Mouse (Mus musculus): Measurements from ENCODE around the gene Atp5s. TPM values are rescaled to one million over a fixed set of nuclear protein-coding genes. Genes with fewer than 3 reads are reported as not detected.

Gene Atp5s
- polyA plus RNA-seq, 1 experiment from 2014 or later, result 23.8 TPM

DNA sequence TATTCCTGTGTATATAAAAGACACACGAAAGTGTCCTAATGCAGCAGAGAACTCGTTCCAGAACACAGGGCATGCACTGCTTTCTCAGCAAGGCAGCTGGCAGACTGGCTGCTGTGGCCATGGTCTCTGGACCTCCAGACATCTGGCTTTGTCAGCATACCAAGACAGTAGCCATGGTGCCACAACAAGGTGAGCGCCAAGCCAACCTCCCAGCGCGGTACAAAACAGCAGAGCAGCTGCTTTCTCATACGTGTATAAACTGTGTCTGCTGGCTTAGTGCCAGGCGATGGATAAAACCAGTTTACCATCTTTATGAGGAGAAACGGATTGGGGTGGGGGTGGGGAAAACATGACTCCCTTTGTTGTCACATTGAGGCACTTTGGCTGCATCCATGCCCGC is 40.8 kb downstream of the Atp5s start:
- H3K4me3 ChIP-seq, result no peak overlapping the region
- no peak for ATAC-seq
- no peaks in the 10 kb centered on the region for H3K27me3 ChIP-seq (replicated peaks)
- H3K9me3 ChIP-seq (replicated peaks), result no peaks in the 10 kb centered on the region
- 0 out of 2 replicates have a peak overlapping the region, but pooled peaks have one; percentile 33 for H3K27ac ChIP-seq
- H3K4me1 ChIP-seq, result peaks cover 61% of the 10 kb centered on the region
- 86% methylated on average over 9 of the region's 9 CpGs for WGBS (ENCODE audit: insufficient replicate concordance)
- no peak overlapping the region for H3K9ac ChIP-seq
- H3K4me2 ChIP-seq, result no peak overlapping the region
- no peaks in the 10 kb centered on the region for H3K36me3 ChIP-seq

DNA sequence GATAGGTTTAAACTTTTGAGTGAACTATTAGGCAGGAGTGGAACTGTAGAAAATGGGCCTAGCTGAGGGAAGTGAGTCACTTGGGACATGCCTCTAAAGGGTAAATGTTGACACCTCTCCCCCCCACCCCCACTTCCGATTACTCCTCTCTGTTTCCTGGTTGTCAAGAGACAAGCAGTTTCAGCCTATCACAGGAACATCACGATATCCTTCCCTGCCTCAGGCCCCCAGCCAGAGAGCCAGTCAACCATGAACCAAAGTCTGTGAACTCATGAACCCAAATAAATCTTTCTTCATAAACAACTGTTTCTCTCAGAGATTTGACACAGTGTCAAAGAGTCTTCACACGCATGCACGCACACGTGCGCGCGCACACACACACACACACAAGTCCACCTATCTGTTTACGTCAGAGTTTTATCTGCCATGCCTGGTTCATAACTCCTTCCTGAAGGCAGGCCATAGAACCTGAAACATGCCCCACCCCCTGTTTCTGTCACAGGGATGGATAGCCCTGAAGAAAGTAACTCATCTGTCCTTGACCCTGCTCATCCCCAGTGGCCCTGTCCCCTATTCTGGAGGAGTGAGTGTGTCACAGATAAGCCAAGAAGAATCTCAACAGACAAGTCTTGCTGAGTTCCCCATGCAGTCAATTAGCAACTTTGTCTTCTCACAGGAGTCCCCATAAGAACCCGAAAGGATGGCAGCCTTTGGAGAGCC is 41.6 kb downstream of the Atp5s start:
- Histone ChIP-seq H3K4me1 (peaks cover 53% of the 10 kb centered on the region), H3K36me3 (no peaks in the 10 kb centered on the region), H3K9ac (no peak overlapping the region), H3K9me3 (replicated peaks) (no peaks in the 10 kb centered on the region), H3K4me3 (no peak overlapping the region), H3K4me2 (no peak overlapping the region), H3K27ac (peak overlapping the region; percentile 33; the same call in 1 of the 2 replicates), H3K27me3 (replicated peaks) (no peaks in the 10 kb centered on the region)
- 0 out of 2 replicates have a peak, but pooled peaks have one; percentile 26 for ATAC-seq
- 59% methylated on average over 10 of the region's 10 CpGs for WGBS (ENCODE audit: insufficient replicate concordance)

DNA sequence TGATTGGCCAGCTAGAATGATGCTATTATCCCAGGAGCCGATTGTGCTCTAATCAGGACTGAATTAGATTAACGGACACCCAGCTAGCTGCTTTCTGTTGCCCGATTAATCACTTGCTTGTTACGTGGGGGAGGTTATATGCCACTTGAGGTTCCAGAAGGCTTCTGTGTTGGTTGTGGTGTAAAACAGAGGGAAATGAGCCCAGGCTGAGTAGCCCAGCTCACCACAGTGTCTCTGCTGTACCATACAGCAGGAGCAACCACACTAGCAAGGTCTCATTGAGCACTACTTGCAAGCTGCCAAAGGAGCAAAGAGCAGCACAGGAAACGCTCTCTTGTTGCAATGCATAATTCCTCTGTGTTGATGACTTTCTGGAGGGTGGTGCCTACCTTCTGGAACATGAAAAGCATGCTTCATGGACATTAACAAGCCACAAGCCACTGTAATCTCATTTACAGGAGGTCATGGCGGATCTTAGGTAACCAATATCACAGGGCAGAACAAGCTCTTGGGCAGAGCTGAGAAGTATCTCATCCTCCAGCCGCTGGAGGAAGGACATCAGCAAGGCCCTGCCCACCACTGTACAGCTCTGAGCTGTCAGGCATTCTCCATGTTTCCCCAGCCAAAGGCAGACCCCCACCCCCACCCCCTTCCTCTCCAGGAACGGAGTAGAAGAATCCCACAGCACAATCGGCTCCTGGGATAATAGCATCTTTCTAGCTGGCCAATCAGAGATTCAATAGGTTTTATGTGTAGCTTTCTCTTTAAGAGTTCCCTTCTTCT is 42.9 kb downstream of the Atp5s start:
- ATAC-seq, result peak; percentile 55; the same call in 1 of the 2 replicates
- Histone ChIP-seq H3K4me1 (peaks cover 59% of the 10 kb centered on the region), H3K9me3 (replicated peaks) (no peaks in the 10 kb centered on the region), H3K27ac (peak overlapping the region; percentile 66), H3K4me3 (no peak overlapping the region), H3K9ac (no peak overlapping the region; the same call in 1 of the 2 replicates), H3K4me2 (no peak overlapping the region), H3K36me3 (no peaks in the 10 kb centered on the region), H3K27me3 (replicated peaks) (no peaks in the 10 kb centered on the region)
- WGBS (ENCODE audit: insufficient replicate concordance), result 56% methylated on average over 9 of the region's 9 CpGs

DNA sequence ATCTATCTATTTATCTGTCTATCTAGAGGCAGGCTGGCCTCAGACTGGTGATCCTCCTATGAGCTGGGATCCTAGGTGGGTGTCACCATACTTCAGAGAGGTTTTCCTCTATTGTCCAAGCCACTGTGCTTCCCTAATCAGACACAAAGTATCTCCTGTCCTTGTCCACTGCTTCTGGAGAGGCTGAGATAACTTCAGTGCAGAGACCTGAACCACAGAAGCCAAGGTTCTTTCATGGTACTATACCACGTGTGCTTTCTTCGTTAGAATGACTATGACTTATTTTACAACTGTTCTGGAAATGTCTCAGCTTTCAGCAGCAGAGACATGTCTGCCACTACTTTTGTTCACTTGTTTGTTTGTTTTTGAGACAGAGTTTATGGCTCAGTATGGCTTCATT is 44.1 kb downstream of the Atp5s start:
- 37% methylated on average over 2 of the region's 2 CpGs for WGBS (ENCODE audit: insufficient replicate concordance)

DNA sequence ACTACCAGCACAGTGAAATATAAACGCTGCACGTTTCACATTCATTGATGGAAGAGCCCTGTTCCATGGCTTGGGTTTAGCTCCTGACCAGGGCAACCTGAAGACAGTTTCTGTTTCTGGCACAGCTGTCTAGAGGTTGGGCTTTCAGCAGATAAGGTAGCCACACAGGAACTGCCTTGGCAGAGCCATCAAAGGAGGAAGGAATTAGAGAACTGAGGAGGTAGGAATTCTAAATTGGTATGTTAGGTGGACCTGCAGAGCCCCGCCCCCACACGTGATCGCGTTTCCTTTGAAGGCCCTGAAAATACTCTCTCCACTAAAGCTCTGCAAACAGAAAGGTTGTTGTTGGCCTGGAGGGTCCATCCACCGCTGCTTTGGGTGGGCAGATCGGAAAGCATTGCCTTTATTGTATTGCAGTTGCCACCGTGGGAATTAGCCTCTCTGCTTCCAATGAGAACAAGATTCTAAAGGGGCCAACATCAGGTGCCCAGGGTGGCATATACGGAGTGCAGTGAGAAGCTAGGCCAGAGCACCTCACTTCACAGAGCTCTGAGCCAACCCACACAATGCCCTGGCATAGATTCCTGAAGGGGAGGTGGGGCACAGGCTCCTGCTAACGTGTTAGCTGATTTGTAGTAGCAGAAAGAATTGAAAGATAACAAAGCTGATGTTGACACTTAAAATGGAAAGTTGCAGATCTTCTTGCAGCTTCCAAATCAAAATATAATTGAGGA is 52.0 kb downstream of the Atp5s start:
- ATAC-seq, result peak; percentile 39; the same call in 1 of the 2 replicates
- no peak overlapping the region for H3K27ac ChIP-seq
- peak overlapping the region; percentile 19 for H3K4me2 ChIP-seq
- H3K4me1 ChIP-seq, result peaks cover 43% of the 10 kb centered on the region
- H3K4me3 ChIP-seq, result no peak overlapping the region
- H3K9me3 ChIP-seq (replicated peaks), result no peaks in the 10 kb centered on the region
- H3K9ac ChIP-seq, result 0 out of 2 replicates have a peak overlapping the region, but pooled peaks have one; percentile 12
- WGBS (ENCODE audit: insufficient replicate concordance), result 49% methylated on average over 11 of the region's 11 CpGs
- 0 out of 2 replicates have a peak, but pooled peaks cover 4% of the 10 kb centered on the region for H3K27me3 ChIP-seq (replicated peaks)
- H3K36me3 ChIP-seq, result no peaks in the 10 kb centered on the region

More for the DNA sequence above, 44.1 kb downstream of the Atp5s start:
- H3K27ac ChIP-seq, result peak overlapping the region; percentile 37
- H3K9ac ChIP-seq, result peak overlapping the region; percentile 14; the same call in 1 of the 2 replicates
- peaks cover 55% of the 10 kb centered on the region for H3K4me1 ChIP-seq
- no peak overlapping the region for H3K4me2 ChIP-seq
- no peaks in the 10 kb centered on the region for H3K27me3 ChIP-seq (replicated peaks)
- no peak overlapping the region for H3K4me3 ChIP-seq
- H3K36me3 ChIP-seq, result no peaks in the 10 kb centered on the region
- H3K9me3 ChIP-seq (replicated peaks), result no peaks in the 10 kb centered on the region
- peak; percentile 60 for ATAC-seq

DNA sequence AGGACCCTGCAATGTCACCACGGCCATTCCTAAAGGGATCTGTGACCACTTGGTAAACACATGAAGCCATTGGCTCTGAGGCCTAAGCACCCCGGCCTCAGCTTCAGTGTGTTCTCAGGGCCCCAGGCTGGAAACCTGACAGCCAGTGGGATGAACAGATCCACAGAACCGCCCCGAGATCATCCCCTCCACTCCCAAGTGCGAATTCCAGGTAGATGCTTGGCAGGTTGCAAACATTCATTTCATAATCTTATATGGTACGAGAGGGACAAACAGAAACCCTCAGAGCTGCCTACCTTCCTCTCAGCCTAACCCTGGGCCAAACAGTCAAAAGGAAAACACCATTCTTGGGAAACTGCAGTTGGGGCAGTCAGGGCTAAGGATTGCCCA is 52.6 kb downstream of the Atp5s start:
- peaks cover 43% of the 10 kb centered on the region for H3K4me1 ChIP-seq
- no peaks in the 10 kb centered on the region for H3K9me3 ChIP-seq (replicated peaks)
- WGBS (ENCODE audit: insufficient replicate concordance), result 83% methylated on average over 6 of the region's 6 CpGs
- H3K4me3 ChIP-seq, result no peak overlapping the region
- 0 out of 2 replicates have a peak, but pooled peaks cover 4% of the 10 kb centered on the region for H3K27me3 ChIP-seq (replicated peaks)
- no peak overlapping the region for H3K4me2 ChIP-seq
- no peak overlapping the region for H3K9ac ChIP-seq
- peak overlapping the region; percentile 32; the same call in 1 of the 2 replicates for H3K27ac ChIP-seq
- no peaks in the 10 kb centered on the region for H3K36me3 ChIP-seq
- no peak for ATAC-seq

DNA sequence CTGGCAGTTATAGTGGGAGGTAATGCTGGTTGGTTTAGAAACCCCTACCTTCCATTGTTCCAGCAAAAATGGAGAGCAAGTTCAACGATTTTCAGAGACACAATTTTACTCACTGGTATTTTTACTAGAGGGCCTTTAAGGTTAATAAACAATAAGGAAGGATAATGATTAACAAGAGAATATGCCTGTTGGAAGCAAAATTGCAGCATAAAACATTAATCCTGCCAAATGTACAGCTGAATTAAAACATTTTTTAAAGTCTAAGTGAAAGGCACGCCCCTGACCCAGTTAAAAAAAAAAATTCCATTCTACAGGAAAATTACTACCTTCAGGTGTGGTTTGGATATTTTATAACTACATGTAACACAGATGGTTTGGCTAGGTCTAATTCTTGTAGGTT is 53.2 kb downstream of the Atp5s start:
- H3K36me3 ChIP-seq, result no peaks in the 10 kb centered on the region
- WGBS (ENCODE audit: insufficient replicate concordance), result 61% methylated on average over 2 of the region's 2 CpGs
- no peaks in the 10 kb centered on the region for H3K9me3 ChIP-seq (replicated peaks)
- H3K27me3 ChIP-seq (replicated peaks), result 0 out of 2 replicates have a peak, but pooled peaks cover 4% of the 10 kb centered on the region
- H3K4me3 ChIP-seq, result no peak overlapping the region
- H3K27ac ChIP-seq, result no peak overlapping the region
- peaks cover 43% of the 10 kb centered on the region for H3K4me1 ChIP-seq
- no peak overlapping the region for H3K9ac ChIP-seq
- H3K4me2 ChIP-seq, result no peak overlapping the region
- ATAC-seq, result no peak

DNA sequence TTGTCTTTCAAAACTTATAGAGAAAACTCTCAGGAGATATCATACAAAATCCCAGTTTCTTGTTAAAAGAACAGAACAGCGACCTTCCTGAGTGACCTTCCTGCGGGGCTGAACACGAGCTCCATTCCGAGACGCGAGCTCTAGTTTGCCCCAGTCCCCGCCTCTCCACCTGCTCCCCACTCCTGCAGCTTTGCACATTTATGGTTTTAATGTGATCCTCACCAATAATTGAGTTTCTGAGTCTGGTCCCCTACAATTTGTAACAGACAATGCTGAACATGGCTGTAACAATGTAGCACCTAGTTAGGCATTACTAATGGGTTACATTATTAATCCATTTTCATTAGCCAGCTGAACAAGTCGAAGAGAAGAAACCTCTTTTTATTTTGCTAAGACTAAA is 56.7 kb downstream of the Atp5s start:
- no peak for ATAC-seq
- Histone ChIP-seq H3K9ac (peak overlapping the region; percentile 65; the same call in 1 of the 2 replicates), H3K4me2 (no peak overlapping the region), H3K36me3 (no peaks in the 10 kb centered on the region), H3K27me3 (replicated peaks) (0 out of 2 replicates have a peak, but pooled peaks cover 4% of the 10 kb centered on the region), H3K9me3 (replicated peaks) (no peaks in the 10 kb centered on the region), H3K4me3 (no peak overlapping the region), H3K27ac (peak overlapping the region; percentile 93), H3K4me1 (peaks cover 66% of the 10 kb centered on the region)
- 86% methylated on average over 8 of the region's 8 CpGs for WGBS (ENCODE audit: insufficient replicate concordance)

DNA sequence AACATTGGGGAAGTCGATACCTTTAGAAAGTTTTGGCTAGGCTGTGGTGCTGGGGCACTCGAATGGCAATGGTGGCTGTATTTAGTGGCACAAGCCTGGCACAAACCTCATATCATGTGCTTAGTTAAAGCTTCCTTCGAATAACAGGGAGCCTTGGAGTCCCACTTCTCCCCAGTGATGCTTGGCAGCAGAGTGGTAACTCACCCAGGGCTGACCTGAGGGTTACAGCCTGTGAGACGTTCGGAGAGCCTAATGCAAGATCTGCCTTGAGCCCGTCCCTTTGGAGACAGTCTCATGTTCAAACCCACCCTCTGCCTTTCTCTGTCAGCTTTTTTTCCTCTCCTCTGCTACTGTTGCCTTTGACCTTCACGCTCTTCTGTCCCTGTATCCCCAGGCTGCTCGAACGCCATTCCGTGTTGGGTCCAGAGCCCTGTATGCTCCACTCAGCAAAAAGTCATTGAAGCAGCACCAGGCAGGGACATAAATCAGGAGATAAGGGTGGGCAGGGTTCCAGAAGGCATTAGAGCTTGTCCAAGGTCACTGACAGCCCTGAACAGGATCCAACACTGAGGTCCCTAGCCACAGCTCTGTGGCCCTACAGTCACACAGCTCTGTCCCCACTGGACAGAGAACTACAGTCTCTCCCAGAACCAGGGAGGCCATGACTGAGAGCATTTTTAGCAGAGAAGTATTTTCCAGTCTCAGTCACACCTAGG is 57.3 kb downstream of the Atp5s start:
- Histone ChIP-seq H3K36me3 (no peaks in the 10 kb centered on the region), H3K9ac (peak overlapping the region; percentile 65), H3K4me1 (peaks cover 66% of the 10 kb centered on the region), H3K9me3 (replicated peaks) (no peaks in the 10 kb centered on the region), H3K27ac (peak overlapping the region; percentile 93), H3K4me2 (peak overlapping the region; percentile 70), H3K27me3 (replicated peaks) (peaks cover 6% of the 10 kb centered on the region; the same call in 1 of the 2 replicates), H3K4me3 (no peak overlapping the region)
- no peak for ATAC-seq
- WGBS (ENCODE audit: insufficient replicate concordance), result 83% methylated on average over 10 of the region's 10 CpGs

DNA sequence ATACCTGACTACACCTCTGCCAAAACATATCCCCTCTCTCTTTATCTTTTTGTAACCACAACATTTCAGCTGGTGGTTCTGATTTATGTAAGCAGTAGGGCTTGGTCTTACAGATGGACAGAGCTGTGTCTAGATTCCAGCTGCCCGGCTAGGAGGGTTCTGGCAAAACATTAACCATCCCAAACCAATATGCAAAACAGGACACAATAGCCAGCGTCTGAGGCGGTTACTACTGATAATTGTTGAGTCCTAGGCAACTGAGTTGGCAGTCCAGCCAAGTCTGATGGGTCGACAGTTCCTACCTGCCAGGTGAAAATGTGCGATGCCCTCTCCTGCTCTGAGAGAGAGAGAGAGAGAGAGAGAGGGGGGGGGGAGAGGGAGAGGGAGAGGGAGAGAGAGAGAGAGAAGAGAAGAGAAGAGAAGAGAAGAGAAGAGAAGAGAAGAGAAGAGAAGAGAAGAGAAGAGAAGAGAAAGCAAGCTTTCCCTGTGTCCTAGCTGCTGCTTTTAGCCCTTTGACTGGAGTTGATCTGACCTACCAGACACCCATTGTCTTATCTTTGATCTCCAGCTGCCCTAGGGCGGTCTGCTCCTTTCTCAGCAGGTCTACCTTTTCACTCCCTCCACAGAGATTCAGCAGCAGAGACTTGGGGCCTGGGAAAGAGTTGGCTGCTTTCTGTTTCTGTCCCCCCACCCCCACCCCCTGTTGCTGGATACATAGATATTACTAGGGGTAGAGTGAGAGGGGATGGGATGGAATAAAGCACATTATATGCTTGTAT is 58.7 kb downstream of the Atp5s start:
- peak; percentile 98 for ATAC-seq
- Histone ChIP-seq H3K4me1 (peaks cover 72% of the 10 kb centered on the region), H3K27ac (peak overlapping the region; percentile 93), H3K9ac (peak overlapping the region; percentile 65), H3K4me3 (peak overlapping the region; percentile 38), H3K27me3 (replicated peaks) (peaks cover 14% of the 10 kb centered on the region; the same call in 1 of the 2 replicates), H3K36me3 (no peaks in the 10 kb centered on the region), H3K9me3 (replicated peaks) (no peaks in the 10 kb centered on the region), H3K4me2 (peak overlapping the region; percentile 70)
- 39% methylated on average over 6 of the region's 6 CpGs for WGBS (ENCODE audit: insufficient replicate concordance)
